Mouse (Mus musculus) cerebellum, adult 2 months (tissue): ENCODE results near the gene Medag.

Experiments
- CTCF ChIP-seq: fragments of 200-500 bp; IDR thresholded peaks from 2 replicates; pipeline ENCODE4 v1.5.1; 2011; ENCODE audit warnings: low read depth, mild to moderate bottlenecking, control low read depth, low read length, moderate library complexity, borderline replicate concordance; ENCODE audit not compliant: insufficient read depth
- POLR2A ChIP-seq: fragments of 200-500 bp; IDR thresholded peaks from 2 replicates; pipeline ENCODE4 v1.6.1; 2011; ENCODE audit warnings: low read length, control low read depth, borderline replicate concordance; ENCODE audit not compliant: insufficient read depth

DNA sequence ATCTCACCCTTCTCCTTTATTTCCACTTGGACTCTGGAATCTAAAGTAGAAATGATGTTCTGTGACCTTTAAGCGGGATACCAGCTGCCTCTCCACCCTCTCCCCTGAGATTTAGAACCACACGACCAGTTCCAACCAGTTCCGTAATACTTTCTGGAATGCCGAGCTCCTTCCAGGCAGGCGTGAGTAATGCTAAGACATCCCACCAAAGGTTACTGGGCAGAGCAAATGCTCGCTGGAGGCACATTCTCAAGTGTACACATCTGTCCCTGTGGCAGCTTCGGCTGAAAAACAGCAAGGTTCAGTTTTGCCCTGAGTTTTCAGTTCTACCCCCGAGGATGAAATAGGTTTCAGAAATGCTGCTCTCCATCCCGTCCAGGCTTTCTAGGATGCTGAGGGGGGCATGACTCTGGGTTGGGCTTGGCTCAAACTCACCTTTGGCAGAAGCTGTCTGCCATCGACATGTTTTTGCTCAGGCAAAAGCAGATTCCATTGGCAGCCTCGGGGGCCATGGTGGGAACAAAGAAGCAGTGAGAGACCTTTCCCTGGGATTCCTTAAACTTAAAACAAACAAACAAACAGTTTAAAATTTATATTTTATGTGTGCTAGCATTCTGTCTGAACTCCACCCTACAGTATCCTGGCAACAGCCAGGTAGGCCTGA, 21.9 kb upstream of the Medag start:
- TF ChIP-seq CTCF: no peak
- no peak for TF ChIP-seq POLR2A
